Mouse (Mus musculus) limb, embryonic 13.5 days (tissue): ENCODE data around the gene Oip5. TPM values are rescaled to one million over a fixed set of nuclear protein-coding genes. Genes with fewer than 3 reads are reported as not detected.
A peak's percentile ranks its signal among the peaks of the same experiment; 100 is the strongest.
"Not testable (repeated sequence)": the region's sequence is repeated elsewhere in the genome, so short reads cannot be mapped to it uniquely, and the experiment has no call there.

Experiments
- ATAC-seq: fragments of 200-750 bp; cut with Nextera tagmentation; 2 replicates; pipeline ENCODE4 v1.8.0; 2017; ENCODE audit warnings: low read depth, moderate number of reproducible peaks, moderate TSS enrichment; ENCODE audit not compliant: low FRiP score
- H3K27ac ChIP-seq: fragments of 300-500 bp; sonication (generic); 2 replicates; pipeline ENCODE4 v1.5.1; 2015; ENCODE audit warnings: inconsistent platforms, mild to moderate bottlenecking, moderate library complexity
- H3K27me3 ChIP-seq: fragments of 300-500 bp; sonication (generic); 2 replicates; pipeline ENCODE4 v1.6.1; 2015; ENCODE audit warnings: mild to moderate bottlenecking, inconsistent platforms
- H3K36me3 ChIP-seq: fragments of 300-500 bp; sonication (generic); 2 replicates; pipeline ENCODE4 v1.6.1; 2015; ENCODE audit warnings: inconsistent platforms, mild to moderate bottlenecking, moderate library complexity
- H3K4me1 ChIP-seq: fragments of 300-500 bp; sonication (generic); 2 replicates; pipeline ENCODE4 v1.6.1; 2015; ENCODE audit warnings: inconsistent platforms
- H3K4me2 ChIP-seq: fragments of 300-500 bp; sonication (generic); replicated peaks from 2 replicates; pipeline ENCODE4 v1.6.1; 2015; ENCODE audit warnings: inconsistent platforms, mild to moderate bottlenecking, moderate library complexity
- H3K4me3 ChIP-seq: fragments of 300-500 bp; sonication (generic); 2 replicates; pipeline ENCODE4 v1.5.1; 2015; ENCODE audit warnings: moderate library complexity, mild to moderate bottlenecking, inconsistent platforms
- H3K9ac ChIP-seq: fragments of 300-500 bp; sonication (generic); 2 replicates; pipeline ENCODE4 v1.6.1; 2015; ENCODE audit warnings: mild to moderate bottlenecking, inconsistent platforms
- H3K9me3 ChIP-seq: fragments of 300-500 bp; sonication (generic); 2 replicates; pipeline ENCODE4 v1.6.1; 2016; ENCODE audit warnings: inconsistent platforms
- WGBS: fragments of 180-500 bp; shearing (Covaris S2); methylation state at CpG from one replicate; pipeline ENCODE4 v1.1.7; 2015; 5-methylcytosine and 5-hydroxymethylcytosine counted together
- polyA plus RNA-seq: library from polyadenylated mRNA; unstranded; fragments of >200 nt; fragmentation: Nextera tagmentation; extraction: Ambion mirVana; gene quantifications from 2 replicates; pipeline ENCODE4 v1.2.1, GENCODE M21; 2015

Oip5 gene
- polyA plus RNA-seq: 23.9 and 27.1 TPM in 2 replicates

GRCm38 (mm10) chr2:119618199-119618982 is at the start of gene Oip5, which contains the start of gene Nusap1:
Oip5 (minus strand) TSS chr2:119618469.
Nusap1 (plus strand) TSS chr2:119618298.
- Histone ChIP-seq H3K9me3 (no peaks in the 10 kb centered on the region), H3K4me2 (peak within 1 kb of the TSS; percentile 85), H3K27ac (peak within 1 kb of the TSS; percentile 28; the same call in 1 of the 2 replicates), H3K4me3 (peak within 1 kb of the TSS; percentile 79), H3K27me3 (no peaks in the 10 kb centered on the region), H3K9ac (peak within 1 kb of the TSS; percentile 75), H3K4me1 (peaks cover 26% of the 10 kb centered on the region), H3K36me3 (peaks cover 3% of the 10 kb centered on the region)
- WGBS: under 1% methylated on average over 55 of the region's 55 CpGs
- ATAC-seq: peak; percentile 100

- not testable (repeated sequence) for H3K27me3 ChIP-seq, H3K9me3 ChIP-seq, H3K36me3 ChIP-seq, H3K9ac ChIP-seq, H3K4me1 ChIP-seq, H3K27ac ChIP-seq, H3K4me2 ChIP-seq, ATAC-seq, H3K4me3 ChIP-seq
- WGBS: 71% methylated on average over 22 of the region's 23 CpGs
Observed at GRCm38 (mm10) chr2:119665744-119666143, 47.5 kb upstream of the Oip5 start.

- ATAC-seq: peak; percentile 89
- Histone ChIP-seq H3K9ac (peak within 1 kb of the TSS; percentile 81), H3K9me3 (no peaks in the 10 kb centered on the region), H3K4me1 (peaks cover 8% of the 10 kb centered on the region; the same call in 1 of the 2 replicates), H3K36me3 (peaks cover 27% of the 10 kb centered on the region), H3K27me3 (no peaks in the 10 kb centered on the region), H3K4me3 (peak within 1 kb of the TSS; percentile 76), H3K4me2 (peak within 1 kb of the TSS; percentile 80), H3K27ac (no peak within 1 kb of the TSS)
- 2% methylated on average over 44 of the region's 44 CpGs for whole genome bisulfite sequencing
Observed at GRCm38 (mm10) chr2:119662220-119663182, 44.2 kb upstream of the Oip5 start, which contains the start of gene Ndufaf1. Ndufaf1 (minus strand) TSS chr2:119662827.

GRCm38 (mm10) chr2:119644254-119644653 is 26.0 kb upstream of the Oip5 start:
- H3K27ac ChIP-seq: no peak overlapping the region
- ATAC-seq: no peak
- H3K27me3 ChIP-seq: no peaks in the 10 kb centered on the region
- no peaks in the 10 kb centered on the region for H3K9me3 ChIP-seq
- no peaks in the 10 kb centered on the region for H3K4me1 ChIP-seq
- H3K4me3 ChIP-seq: no peak overlapping the region
- H3K4me2 ChIP-seq: no peak overlapping the region
- H3K36me3 ChIP-seq: peaks cover 86% of the 10 kb centered on the region
- H3K9ac ChIP-seq: no peak overlapping the region
- WGBS: 93% methylated on average over 5 of the region's 5 CpGs

GRCm38 (mm10) chr2:119641214-119641912 is 23.1 kb upstream of the Oip5 start:
- Histone ChIP-seq H3K9me3 (no peaks in the 10 kb centered on the region), H3K4me2 (no peak overlapping the region), H3K36me3 (peaks cover 88% of the 10 kb centered on the region)

GRCm38 (mm10) chr2:119636781-119637180 is 18.5 kb upstream of the Oip5 start:
- H3K27ac ChIP-seq: no peak overlapping the region
- H3K36me3 ChIP-seq: peaks cover 87% of the 10 kb centered on the region
- no peak overlapping the region for H3K9ac ChIP-seq
- H3K4me2 ChIP-seq: no peak overlapping the region
- no peak overlapping the region for H3K4me3 ChIP-seq
- H3K4me1 ChIP-seq: no peaks in the 10 kb centered on the region
- H3K27me3 ChIP-seq: no peaks in the 10 kb centered on the region
- 73% methylated on average over 1 of the region's 1 CpGs for WGBS
- no peak for ATAC-seq
- no peaks in the 10 kb centered on the region for H3K9me3 ChIP-seq

More at GRCm38 (mm10) chr2:119641214-119641912, 23.1 kb upstream of the Oip5 start:
- no peaks in the 10 kb centered on the region for H3K27me3 ChIP-seq
- ATAC-seq: no peak
- 97% methylated on average over 5 of the region's 5 CpGs for WGBS
- no peaks in the 10 kb centered on the region for H3K4me1 ChIP-seq
- no peak overlapping the region for H3K27ac ChIP-seq
- H3K4me3 ChIP-seq: no peak overlapping the region
- H3K9ac ChIP-seq: no peak overlapping the region

GRCm38 (mm10) chr2:119621302-119621701 is 3.0 kb upstream of the Oip5 start:
- Histone ChIP-seq H3K4me2 (peak overlapping the region; percentile 38), H3K27me3 (no peaks in the 10 kb centered on the region), H3K27ac (no peak overlapping the region), H3K36me3 (peaks cover 22% of the 10 kb centered on the region), H3K9me3 (no peaks in the 10 kb centered on the region), H3K9ac (no peak overlapping the region), H3K4me3 (no peak overlapping the region), H3K4me1 (peaks cover 26% of the 10 kb centered on the region)
- 93% methylated on average over 2 of the region's 2 CpGs for WGBS
- ATAC-seq: no peak

- ATAC-seq, H3K9me3 ChIP-seq, H3K27me3 ChIP-seq, H3K36me3 ChIP-seq: not testable (repeated sequence)
- H3K4me1 ChIP-seq: peaks cover 26% of the 10 kb centered on the region
- peak overlapping the region; percentile 60 for H3K9ac ChIP-seq
- H3K4me2 ChIP-seq: peak overlapping the region; percentile 85
- peak overlapping the region; percentile 79 for H3K4me3 ChIP-seq
- peak overlapping the region; percentile 28; the same call in 1 of the 2 replicates for H3K27ac ChIP-seq
- 10% methylated on average over 6 of the region's 6 CpGs for WGBS
Observed at GRCm38 (mm10) chr2:119619002-119619401, 733 bp upstream of the Oip5 start.

GRCm38 (mm10) chr2:119617841-119618198 is 449 bp downstream of the Oip5 start:
- no peaks in the 10 kb centered on the region for H3K36me3 ChIP-seq
- WGBS: under 1% methylated on average over 13 of the region's 13 CpGs
- peak overlapping the region; percentile 85 for H3K4me2 ChIP-seq
- no peak overlapping the region; the same call in 1 of the 2 replicates for H3K27ac ChIP-seq
- H3K4me3 ChIP-seq: peak overlapping the region; percentile 79
- ATAC-seq: no peak
- H3K9ac ChIP-seq: peak overlapping the region; percentile 75
- H3K4me1 ChIP-seq: peaks cover 26% of the 10 kb centered on the region
- no peaks in the 10 kb centered on the region for H3K9me3 ChIP-seq
- H3K27me3 ChIP-seq: no peaks in the 10 kb centered on the region

- no peak overlapping the region for H3K27ac ChIP-seq
- no peaks in the 10 kb centered on the region for H3K9me3 ChIP-seq
- no peaks in the 10 kb centered on the region for H3K4me1 ChIP-seq
- H3K36me3 ChIP-seq: peaks cover 74% of the 10 kb centered on the region
- no peak overlapping the region for H3K4me2 ChIP-seq
- no peaks in the 10 kb centered on the region for H3K27me3 ChIP-seq
- no peak for ATAC-seq
- WGBS: 95% methylated on average over 4 of the region's 4 CpGs
- H3K9ac ChIP-seq: no peak overlapping the region
- no peak overlapping the region for H3K4me3 ChIP-seq
Observed at GRCm38 (mm10) chr2:119607023-119607422, 11.2 kb downstream of the Oip5 start.

- Histone ChIP-seq H3K4me2 (no peak overlapping the region), H3K27ac (no peak overlapping the region), H3K9me3 (no peaks in the 10 kb centered on the region), H3K27me3 (no peaks in the 10 kb centered on the region), H3K4me3 (no peak overlapping the region), H3K9ac (no peak overlapping the region), H3K4me1 (no peaks in the 10 kb centered on the region), H3K36me3 (peaks cover 81% of the 10 kb centered on the region)
- ATAC-seq: no peak
- 92% methylated on average over 6 of the region's 6 CpGs for WGBS
Observed at GRCm38 (mm10) chr2:119605361-119605973, 12.8 kb downstream of the Oip5 start.
